Mouse (Mus musculus): ENCODE results near the gene Phf20.

DNA sequence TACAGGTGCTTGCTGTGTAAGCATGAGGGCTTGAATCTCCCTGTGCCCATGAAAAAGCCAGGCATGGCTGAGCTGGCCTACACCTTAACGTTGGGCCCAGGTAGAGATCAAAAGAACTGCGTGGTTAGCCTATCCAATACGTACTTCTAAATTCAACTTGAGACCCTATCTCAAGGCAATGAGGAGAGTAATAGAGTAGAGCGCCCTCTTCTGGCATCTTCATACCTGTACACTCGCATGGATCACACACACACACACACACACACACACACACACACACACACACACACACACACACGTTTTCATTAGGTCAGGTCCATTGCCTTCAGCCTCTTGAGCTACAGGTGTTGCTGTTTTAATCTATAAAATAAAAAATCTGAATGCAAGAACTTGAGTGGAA lies 118.5 kb downstream of the Phf20 start:
- TF ChIP-seq CTCF (IDR thresholded peaks at IDR 0.05; ENCODE audit: low read depth) (no peak), EP300 (IDR thresholded peaks at IDR 0.05; ENCODE audit: low read depth) (no peak)
